Mouse (Mus musculus) heart, adult 2 months (tissue): ENCODE data around the gene Pfn3.

ENCODE experiments used
- CTCF ChIP-seq: fragments of 200-600 bp; IDR thresholded peaks from 2 replicates; pipeline ENCODE4 v1.8.1; 2022; ENCODE audit warnings: antibody characterized with exemption, mild to moderate bottlenecking, moderate library complexity
- EP300 ChIP-seq: fragments of 200-500 bp; IDR thresholded peaks from 2 replicates; pipeline ENCODE4 v1.6.1; 2011; ENCODE audit warnings: low read depth, low read length, control low read depth; ENCODE audit not compliant: insufficient read depth
- POLR2A ChIP-seq: fragments of 200-500 bp; IDR thresholded peaks from 2 replicates; pipeline ENCODE4 v1.6.1; 2011; ENCODE audit warnings: mild to moderate bottlenecking, low read depth, low read length, control low read depth; ENCODE audit not compliant: insufficient read depth

DNA sequence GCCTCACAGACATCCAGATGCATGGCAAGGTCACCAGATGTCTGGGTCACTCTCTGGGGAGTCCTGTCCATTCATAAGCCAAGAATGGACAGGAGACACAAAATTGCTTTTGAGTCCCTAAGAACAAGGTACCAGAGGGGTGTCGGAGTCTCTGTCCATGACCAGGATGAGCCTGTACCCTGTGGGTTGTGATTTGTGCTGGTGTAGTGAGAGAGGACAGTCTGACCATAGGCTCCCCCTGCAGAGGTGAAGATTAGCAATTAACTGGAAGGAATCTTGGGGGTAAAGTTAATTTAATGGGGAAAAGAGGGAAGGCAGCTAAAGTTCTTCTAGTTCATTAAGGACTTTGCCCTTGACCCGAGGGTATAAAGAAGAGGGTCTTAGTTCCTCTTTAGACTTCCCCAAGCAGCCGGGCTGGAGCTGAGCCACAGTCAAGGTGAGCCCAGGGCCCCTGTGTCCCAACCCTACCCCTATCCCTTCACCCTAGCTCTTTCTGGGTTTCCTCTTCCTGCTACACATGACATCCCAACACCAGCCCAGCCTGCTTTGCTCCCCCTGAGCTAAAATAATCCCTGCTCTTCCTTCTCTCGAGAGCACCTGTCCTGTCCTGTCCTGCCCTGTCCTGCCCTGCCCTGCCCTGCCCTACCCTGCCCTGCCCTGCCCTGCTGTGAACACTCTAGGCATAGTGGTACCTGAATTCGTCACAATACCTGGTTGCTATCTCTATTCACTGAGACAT, 15.6 kb downstream of the Pfn3 start:
- TF ChIP-seq CTCF: no peak
- no peak for TF ChIP-seq EP300
- no peak for TF ChIP-seq POLR2A
